Mouse (Mus musculus) kidney, embryonic 14.5 days (tissue): ENCODE measurements around the gene Sdccag8. TPM values are rescaled to one million over a fixed set of nuclear protein-coding genes. Genes with fewer than 3 reads are reported as not detected.

Experiments used
- ATAC-seq: fragments of 200-750 bp; cut with Nextera tagmentation; 2 replicates; pipeline ENCODE4 v1.8.0; 2017; ENCODE audit warnings: moderate number of reproducible peaks, mild to moderate bottlenecking, moderate TSS enrichment, moderate library complexity; ENCODE audit not compliant: low FRiP score, low TSS enrichment
- H3K27ac ChIP-seq: fragments of 300-500 bp; sonication (generic); 2 replicates; pipeline ENCODE4 v1.5.1; 2014; ENCODE audit warnings: low read depth, mild to moderate bottlenecking, low read length, moderate library complexity, mixed read lengths
- H3K27me3 ChIP-seq: fragments of 300-500 bp; sonication (generic); 2 replicates; pipeline ENCODE4 v1.6.1; 2014; ENCODE audit warnings: mild to moderate bottlenecking, low read length; ENCODE audit not compliant: control insufficient read depth, insufficient read depth
- H3K36me3 ChIP-seq: fragments of 300-500 bp; sonication (generic); 2 replicates; pipeline ENCODE4 v1.6.1; 2014; ENCODE audit warnings: low read length, mixed read lengths; ENCODE audit not compliant: control insufficient read depth, insufficient read depth
- H3K4me1 ChIP-seq: fragments of 300-500 bp; sonication (generic); 2 replicates; pipeline ENCODE4 v1.6.1; 2014; ENCODE audit warnings: low read length, mixed read lengths; ENCODE audit not compliant: control insufficient read depth, insufficient read depth
- H3K4me2 ChIP-seq: fragments of 300-500 bp; sonication (generic); replicated peaks from 2 replicates; pipeline ENCODE4 v1.6.1; 2014; ENCODE audit warnings: low read depth, mild to moderate bottlenecking, low read length
- H3K4me3 ChIP-seq: fragments of 300-500 bp; sonication (generic); 2 replicates; pipeline ENCODE4 v1.5.1; 2014; ENCODE audit warnings: mild to moderate bottlenecking, low read length
- H3K9ac ChIP-seq: fragments of 300-500 bp; sonication (generic); 2 replicates; pipeline ENCODE4 v1.6.1; 2014; ENCODE audit warnings: low read depth, mild to moderate bottlenecking, low read length, moderate library complexity
- H3K9me3 ChIP-seq: fragments of 300-500 bp; sonication (generic); 2 replicates; pipeline ENCODE4 v1.6.1; 2016; ENCODE audit warnings: low read length; ENCODE audit not compliant: control insufficient read depth
- WGBS: fragments of 180-500 bp; shearing (Covaris S2); extraction: QIAGEN DNeasy Blood & Tissue Kit; methylation state at CpG from one replicate; pipeline ENCODE4 v1.1.7; 2014; 5-methylcytosine and 5-hydroxymethylcytosine counted together
- polyA plus RNA-seq: library from polyadenylated mRNA; unstranded; fragments of >200 nt; fragmentation: Nextera tagmentation; extraction: Ambion mirVana; gene quantifications from 2 replicates; pipeline ENCODE4 v1.2.1, GENCODE M21; 2014

The Sdccag8 gene
- 17.0 and 17.6 TPM in 2 replicates for polyA plus RNA-seq

DNA sequence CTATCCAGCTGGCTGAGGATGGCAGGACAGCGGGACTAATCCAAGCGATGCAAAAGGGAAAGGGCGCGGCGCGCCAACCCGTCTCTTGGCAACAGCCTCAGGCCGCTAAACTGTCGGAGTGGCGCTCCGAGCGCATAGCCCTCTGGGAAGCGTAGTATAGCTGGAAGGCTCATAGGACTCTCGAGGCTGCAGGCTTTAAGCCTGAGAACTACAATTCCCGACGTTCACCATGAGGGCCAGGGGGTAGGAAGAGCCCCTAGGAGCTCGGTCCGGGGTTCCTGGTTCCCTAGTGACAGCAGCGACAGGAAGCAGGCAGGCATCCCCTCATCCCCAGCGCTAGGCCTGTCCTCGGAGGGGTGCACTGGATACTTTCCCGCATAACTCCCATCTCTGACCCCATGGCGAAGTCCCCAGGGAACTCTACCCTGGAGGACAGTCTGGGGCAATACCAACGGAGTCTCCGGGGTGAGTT, at the start of gene Sdccag8:
Sdccag8 (plus strand) TSS at position 70 of the 472 bp plus-strand sequence.
- peak; percentile 98 for ATAC-seq
- Histone ChIP-seq H3K4me3 (peak within 1 kb of the TSS; percentile 90), H3K9ac (peak within 1 kb of the TSS; percentile 89), H3K4me2 (peak within 1 kb of the TSS; percentile 67), H3K27me3 (no peaks in the 10 kb centered on the region), H3K27ac (peak within 1 kb of the TSS; percentile 96), H3K36me3 (no peaks in the 10 kb centered on the region), H3K9me3 (no peaks in the 10 kb centered on the region), H3K4me1 (peaks cover 3% of the 10 kb centered on the region; the same call in 1 of the 2 replicates)
- WGBS: under 1% methylated on average over 25 of the region's 25 CpGs

GRCm38 (mm10) chr1:176774533-176774932, 39.9 kb upstream of the Sdccag8 start:
- H3K4me2 ChIP-seq: no peak overlapping the region
- no peaks in the 10 kb centered on the region for H3K27me3 ChIP-seq
- H3K27ac ChIP-seq: no peak overlapping the region
- no peaks in the 10 kb centered on the region for H3K4me1 ChIP-seq
- 93% methylated on average over 4 of the region's 4 CpGs for WGBS
- H3K9me3 ChIP-seq: no peaks in the 10 kb centered on the region
- H3K9ac ChIP-seq: no peak overlapping the region
- H3K36me3 ChIP-seq: peaks cover 39% of the 10 kb centered on the region
- H3K4me3 ChIP-seq: no peak overlapping the region
- no peak for ATAC-seq

DNA sequence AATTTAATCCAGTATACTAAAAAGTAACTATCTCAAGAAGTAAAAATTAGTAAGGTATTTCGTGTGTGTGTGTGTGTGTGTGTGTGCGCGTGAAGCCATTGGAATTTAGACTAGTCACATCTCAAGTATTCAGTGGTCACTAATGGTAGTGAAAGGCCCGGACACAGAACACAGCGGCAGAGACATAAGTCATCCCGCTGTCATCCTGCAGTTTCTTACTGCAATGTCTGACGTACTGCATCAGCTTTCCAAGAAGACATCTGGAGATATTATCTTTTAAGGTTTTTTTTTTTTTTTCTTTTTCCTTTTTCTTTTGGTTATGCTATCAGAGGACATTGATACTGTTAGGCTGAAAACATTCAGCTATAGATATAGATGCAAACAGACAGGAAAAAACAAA, 25.1 kb upstream of the Sdccag8 start:
- no peak overlapping the region for H3K27ac ChIP-seq
- H3K4me3 ChIP-seq: no peak overlapping the region
- no peak overlapping the region for H3K4me2 ChIP-seq
- peaks cover 30% of the 10 kb centered on the region; the same call in 1 of the 2 replicates for H3K36me3 ChIP-seq
- no peaks in the 10 kb centered on the region for H3K4me1 ChIP-seq
- no peaks in the 10 kb centered on the region for H3K27me3 ChIP-seq
- H3K9ac ChIP-seq: no peak overlapping the region
- H3K9me3 ChIP-seq: no peaks in the 10 kb centered on the region
- ATAC-seq: no peak
- WGBS: 80% methylated on average over 7 of the region's 7 CpGs

DNA sequence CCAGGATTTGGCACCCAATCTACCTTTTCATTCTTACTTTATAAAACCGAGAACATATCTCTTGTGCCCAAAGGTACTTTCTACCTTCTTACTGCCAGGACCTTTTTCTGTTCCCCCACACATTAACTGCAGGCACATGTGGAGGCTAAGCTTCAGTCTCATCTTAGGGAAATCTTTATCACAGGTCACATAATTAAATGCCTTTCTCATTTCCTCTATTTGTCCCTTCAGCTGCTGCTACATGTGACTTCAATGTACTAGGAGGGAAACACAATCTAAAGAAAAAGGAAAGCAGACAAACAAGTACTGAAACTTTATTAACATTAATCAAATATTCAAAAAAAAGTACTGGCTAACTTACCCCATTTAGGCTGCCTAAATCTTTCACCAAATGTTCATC, 22.3 kb upstream of the Sdccag8 start:
- Histone ChIP-seq H3K4me2 (no peak overlapping the region), H3K9me3 (no peaks in the 10 kb centered on the region), H3K27ac (no peak overlapping the region), H3K4me1 (no peaks in the 10 kb centered on the region), H3K36me3 (peaks cover 26% of the 10 kb centered on the region; the same call in 1 of the 2 replicates), H3K27me3 (no peaks in the 10 kb centered on the region), H3K9ac (no peak overlapping the region), H3K4me3 (no peak overlapping the region)
- ATAC-seq: no peak
- 92% methylated on average over 1 of the region's 1 CpGs for WGBS

DNA sequence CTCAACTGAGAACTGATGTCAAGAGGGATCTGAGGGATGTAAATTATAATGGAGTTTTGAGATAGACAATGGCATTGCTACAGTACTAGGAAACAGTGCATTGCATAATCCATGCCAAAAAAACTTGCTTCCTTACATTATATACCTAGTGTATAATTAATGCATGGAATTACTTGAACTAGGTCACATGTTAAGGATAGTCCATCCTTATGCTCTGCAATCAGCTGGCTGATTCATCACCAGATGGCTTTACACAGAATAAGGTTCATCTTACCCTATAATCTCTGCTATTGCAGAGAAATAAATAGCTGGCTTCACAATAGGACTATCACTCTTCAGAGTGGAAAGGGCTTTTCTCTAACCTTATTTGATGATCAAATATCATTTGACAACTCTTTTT, 15.8 kb upstream of the Sdccag8 start:
- Histone ChIP-seq H3K9me3 (no peaks in the 10 kb centered on the region), H3K4me2 (no peak overlapping the region), H3K27me3 (no peaks in the 10 kb centered on the region), H3K36me3 (no peaks in the 10 kb centered on the region), H3K9ac (no peak overlapping the region), H3K4me1 (0 out of 2 replicates have a peak, but pooled peaks cover 5% of the 10 kb centered on the region), H3K27ac (no peak overlapping the region), H3K4me3 (no peak overlapping the region)
- no peak for ATAC-seq

- peak; percentile 82; the same call in 1 of the 2 replicates for ATAC-seq
- 44% methylated on average over 2 of the region's 2 CpGs for WGBS
- H3K27ac ChIP-seq: no peak overlapping the region
Observed at GRCm38 (mm10) chr1:176800728-176801365, 13.6 kb upstream of the Sdccag8 start.

DNA sequence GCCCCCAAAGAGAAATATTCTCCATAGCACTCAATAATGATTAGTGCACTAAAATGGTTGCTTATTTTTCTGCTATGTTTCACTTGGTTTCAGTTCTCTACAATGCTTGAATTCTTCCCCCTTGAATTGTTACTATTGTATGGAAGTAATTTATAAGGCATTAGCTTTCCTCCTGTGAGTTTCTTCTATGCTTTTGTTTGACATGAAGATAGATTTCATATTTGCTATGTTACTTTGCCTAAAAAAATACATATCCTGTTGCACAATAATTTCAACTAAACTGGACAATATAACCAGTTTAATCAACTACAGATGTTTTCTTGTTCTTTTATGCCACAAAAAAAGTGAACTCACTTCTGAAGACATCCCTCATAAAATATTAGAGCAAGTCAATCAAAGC, 4.3 kb upstream of the Sdccag8 start:
- Histone ChIP-seq H3K27ac (no peak overlapping the region), H3K9ac (no peak overlapping the region), H3K4me1 (peaks cover 1% of the 10 kb centered on the region; the same call in 1 of the 2 replicates), H3K36me3 (no peaks in the 10 kb centered on the region), H3K27me3 (no peaks in the 10 kb centered on the region), H3K9me3 (no peaks in the 10 kb centered on the region), H3K4me2 (no peak overlapping the region), H3K4me3 (no peak overlapping the region)
- ATAC-seq: no peak

More at GRCm38 (mm10) chr1:176800728-176801365, 13.6 kb upstream of the Sdccag8 start:
- Histone ChIP-seq H3K36me3 (no peaks in the 10 kb centered on the region), H3K4me1 (0 out of 2 replicates have a peak, but pooled peaks cover 5% of the 10 kb centered on the region), H3K27me3 (no peaks in the 10 kb centered on the region), H3K4me2 (no peak overlapping the region), H3K9me3 (no peaks in the 10 kb centered on the region), H3K9ac (no peak overlapping the region), H3K4me3 (no peak overlapping the region)

GRCm38 (mm10) chr1:176811892-176812291, 2.6 kb upstream of the Sdccag8 start:
- peak overlapping the region; percentile 67 for H3K4me2 ChIP-seq
- H3K36me3 ChIP-seq: no peaks in the 10 kb centered on the region
- H3K27me3 ChIP-seq: no peaks in the 10 kb centered on the region
- ATAC-seq: no peak
- WGBS: 84% methylated on average over 3 of the region's 3 CpGs
- peaks cover 3% of the 10 kb centered on the region; the same call in 1 of the 2 replicates for H3K4me1 ChIP-seq
- no peak overlapping the region; the same call in 1 of the 2 replicates for H3K4me3 ChIP-seq
- no peak overlapping the region for H3K27ac ChIP-seq
- no peaks in the 10 kb centered on the region for H3K9me3 ChIP-seq
- H3K9ac ChIP-seq: no peak overlapping the region

- peak overlapping the region; percentile 90 for H3K4me3 ChIP-seq
- ATAC-seq: no peak
- no peaks in the 10 kb centered on the region for H3K9me3 ChIP-seq
- peaks cover 3% of the 10 kb centered on the region; the same call in 1 of the 2 replicates for H3K4me1 ChIP-seq
- no peaks in the 10 kb centered on the region for H3K27me3 ChIP-seq
- H3K4me2 ChIP-seq: peak overlapping the region; percentile 67
- peak overlapping the region; percentile 96 for H3K27ac ChIP-seq
- no peaks in the 10 kb centered on the region for H3K36me3 ChIP-seq
- peak overlapping the region; percentile 89 for H3K9ac ChIP-seq
- WGBS: 22% methylated on average over 11 of the region's 11 CpGs
Observed at GRCm38 (mm10) chr1:176812491-176813291, 1.8 kb upstream of the Sdccag8 start.
